Mouse (Mus musculus) frontal cortex, postnatal 25 days (tissue): ENCODE results near the gene Srpk3.

Experiments used
- DNase-seq, 2 experiments: peaks; one replicate each; pipeline ENCODE4 v3.0.0; 2022; ENCODE audit warnings: low spot score in 2 of 2

The Srpk3 gene

DNA sequence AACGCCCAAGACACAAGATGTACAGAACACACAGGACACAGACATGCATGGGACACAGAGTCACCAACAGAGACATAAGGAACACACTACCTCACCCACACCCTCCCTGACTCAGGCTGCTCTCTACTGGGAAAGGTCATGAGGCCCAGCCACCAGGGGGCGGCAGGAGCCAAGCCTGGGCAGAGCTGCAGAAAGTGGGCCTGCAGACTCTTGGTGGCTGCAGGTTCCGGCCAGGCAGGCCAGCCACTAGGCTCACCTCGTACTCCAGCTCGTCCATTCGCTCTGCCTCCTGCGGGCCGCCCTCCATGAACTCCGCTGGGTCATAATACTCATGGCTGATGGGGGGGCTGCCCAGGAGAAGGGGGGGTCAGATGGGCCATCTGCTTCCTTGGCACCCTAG, 24.3 kb downstream of the Srpk3 start:
- DNase-seq, result peak in 1 of 2 experiments; percentile 53

DNA sequence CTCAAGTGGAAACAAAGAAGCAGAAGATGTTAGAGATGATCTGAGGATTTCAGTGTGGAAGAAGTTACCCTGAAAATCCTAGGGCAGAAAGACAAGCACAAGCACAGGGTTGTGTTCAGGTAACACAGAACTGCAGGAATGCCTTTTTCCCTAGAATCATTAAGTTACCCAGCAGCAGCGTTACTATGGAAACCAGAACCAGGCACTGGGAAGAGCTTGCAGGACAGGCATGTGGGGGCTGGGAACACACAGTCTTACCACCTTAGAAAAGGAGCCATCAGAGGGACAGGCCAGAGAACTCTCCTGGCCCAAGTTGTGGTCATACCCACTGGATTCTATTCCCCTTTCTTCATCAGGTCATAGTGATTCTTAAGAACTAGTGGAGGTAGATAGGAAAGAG, 31.6 kb downstream of the Srpk3 start:
- DNase-seq, result no peak

DNA sequence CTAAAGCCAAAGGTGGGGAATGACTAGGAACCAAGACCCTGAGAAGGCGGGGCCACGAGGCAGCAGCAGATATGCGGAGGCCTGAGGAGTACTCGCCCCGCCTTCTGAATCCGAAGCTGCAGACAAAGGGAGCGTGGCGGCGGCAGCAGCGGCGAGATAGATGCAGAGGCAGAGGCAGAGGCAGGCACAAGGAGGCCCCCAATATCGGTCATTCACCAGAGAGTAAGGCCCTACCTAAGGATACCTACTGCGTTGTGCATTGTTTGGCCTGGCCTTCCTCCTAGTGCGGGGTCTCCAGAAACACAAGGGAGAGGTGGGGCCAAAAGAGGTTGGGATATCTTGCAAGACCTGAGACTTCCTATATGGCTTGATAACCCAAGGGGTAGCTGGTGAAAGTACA, 40.9 kb downstream of the Srpk3 start:
- DNase-seq, result no peak

DNA sequence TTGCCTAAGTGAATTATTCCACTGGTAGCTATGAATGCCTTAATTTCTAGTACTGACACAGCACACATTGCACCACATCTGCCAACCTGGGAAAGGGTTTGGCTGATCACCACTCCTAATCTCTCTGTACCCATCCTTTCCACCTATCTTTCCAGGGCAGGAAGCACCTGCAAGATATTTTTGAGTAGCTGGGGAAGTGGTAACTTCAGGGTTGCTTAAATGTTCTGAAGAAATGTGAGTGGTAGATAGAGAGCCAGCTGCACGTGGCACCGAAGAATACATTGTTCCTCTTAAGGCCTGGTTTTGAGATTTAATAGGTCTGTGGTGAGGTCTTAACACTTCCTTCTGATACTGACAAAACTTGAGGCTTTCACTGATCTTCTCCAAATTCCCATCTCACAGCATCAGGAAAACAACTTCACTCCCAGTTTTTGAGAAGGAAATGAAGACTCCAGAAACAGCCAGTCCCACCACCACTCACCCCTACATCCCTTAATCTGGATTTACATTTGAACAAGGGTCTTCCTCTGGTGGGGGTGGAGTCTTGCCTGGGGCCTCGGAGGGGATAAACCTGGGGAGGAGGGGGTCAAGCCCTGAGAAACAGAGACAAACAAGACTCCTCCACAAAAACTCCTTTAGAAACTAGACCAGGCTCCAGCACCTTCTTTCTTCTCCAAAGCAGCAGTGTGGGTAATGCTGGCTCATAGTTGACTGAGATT, 42.5 kb downstream of the Srpk3 start:
- no peak for DNase-seq

DNA sequence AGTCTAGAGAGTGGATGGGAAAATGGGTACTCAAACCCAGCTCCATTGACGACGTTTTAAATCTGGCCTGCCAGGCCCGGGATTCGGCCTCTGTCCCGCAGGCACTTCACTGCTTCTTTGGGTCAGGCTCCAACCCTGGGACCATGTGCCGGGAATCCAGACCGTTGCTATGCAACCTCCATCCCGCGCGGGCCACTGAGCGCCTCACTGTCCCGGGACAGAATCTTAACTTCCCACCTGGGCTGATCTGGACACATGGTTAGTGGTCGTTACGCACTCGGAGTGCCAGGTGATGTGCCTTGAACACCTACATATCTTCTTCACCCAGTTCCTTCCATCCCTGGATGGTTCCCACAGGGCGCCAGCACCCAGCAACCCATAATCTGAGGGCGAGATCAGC, 49.5 kb downstream of the Srpk3 start:
- DNase-seq, result no peak

DNA sequence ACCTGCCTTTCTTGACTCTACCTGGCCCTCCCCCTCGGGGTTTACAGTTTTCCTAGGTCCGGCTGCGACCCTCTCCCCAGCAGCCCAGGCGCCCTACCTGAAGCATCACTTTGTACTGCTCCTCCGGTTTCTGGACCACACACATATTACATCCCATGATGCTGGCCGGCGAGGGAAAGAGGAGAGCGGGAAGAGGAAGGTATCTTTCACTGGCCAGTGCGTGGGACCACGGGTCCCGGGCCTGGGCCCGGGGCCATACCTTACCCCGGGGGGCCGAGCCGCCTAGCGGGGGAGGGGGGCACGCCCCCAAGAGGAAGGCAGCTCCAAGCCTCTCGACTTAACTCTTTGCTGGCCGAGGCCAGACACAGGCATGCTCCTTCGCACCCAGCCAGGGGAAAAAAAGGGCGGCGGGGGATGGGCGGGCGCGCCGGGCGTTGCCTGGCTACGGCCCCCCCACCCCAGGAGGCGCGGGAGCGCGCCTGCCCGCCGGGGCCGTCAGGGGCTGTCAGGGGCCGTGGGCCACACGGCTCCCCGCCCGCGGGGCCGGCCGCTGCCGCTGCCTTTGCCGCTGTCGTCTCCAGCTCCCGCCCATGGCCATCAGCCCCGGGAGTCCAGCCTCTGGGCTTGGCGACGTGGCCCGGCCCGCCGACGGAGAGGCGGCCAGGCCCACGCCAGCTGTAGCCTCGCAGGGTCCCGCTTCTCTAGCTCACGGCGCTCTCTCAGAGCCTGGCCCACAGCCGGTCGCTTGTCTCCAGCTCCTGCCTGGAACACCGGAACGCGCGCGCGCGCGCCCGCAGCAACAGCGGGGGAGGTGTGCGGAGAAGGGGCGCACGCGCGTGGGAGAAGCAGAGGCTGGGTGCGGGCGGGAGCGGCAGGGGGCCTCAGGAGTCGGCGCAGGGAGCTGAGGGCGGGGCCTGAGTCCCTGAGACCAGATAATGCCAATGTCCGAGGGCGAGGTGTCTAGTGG, 50.3 kb downstream of the Srpk3 start, which contains the start of gene Pdzd4:
Gene Pdzd4, minus strand, starts transcription at position 785 of the 967 bp plus-strand sequence.
- DNase-seq, result peak; percentile 10 to 14
